Mouse (Mus musculus) midbrain, embryonic 10.5 days (tissue): ENCODE data around the gene Dnm2. TPM values are rescaled to one million over a fixed set of nuclear protein-coding genes. Genes with fewer than 3 reads are reported as not detected.

Experiments
- DNase-seq: peaks from one replicate; pipeline ENCODE4 v3.0.0-alpha.2; 2017; ENCODE audit warnings: low spot score
- H3K27ac ChIP-seq: fragments of 300-500 bp; sonication (generic); replicated peaks from 2 replicates; pipeline ENCODE4 v1.5.1; 2016; ENCODE audit warnings: mild to moderate bottlenecking
- H3K27me3 ChIP-seq: fragments of 300-500 bp; sonication (generic); 2 replicates; pipeline ENCODE4 v1.6.1; 2016; ENCODE audit warnings: low read depth, mild to moderate bottlenecking; ENCODE audit not compliant: poor library complexity, severe bottlenecking
- H3K36me3 ChIP-seq: fragments of 300-500 bp; sonication (generic); 2 replicates; pipeline ENCODE4 v1.6.1; 2016; ENCODE audit warnings: mild to moderate bottlenecking, moderate library complexity
- H3K4me1 ChIP-seq: fragments of 300-500 bp; sonication (generic); 2 replicates; pipeline ENCODE4 v1.6.1; 2016
- H3K4me3 ChIP-seq: fragments of 300-500 bp; sonication (generic); 2 replicates; pipeline ENCODE4 v1.5.1; 2016; ENCODE audit warnings: mild to moderate bottlenecking, moderate library complexity
- H3K9me3 ChIP-seq: fragments of 300-500 bp; sonication (generic); replicated peaks from 2 replicates; pipeline ENCODE4 v1.6.1; 2016; ENCODE audit warnings: mild to moderate bottlenecking
- WGBS: fragments of 180-500 bp; shearing (Covaris S2); methylation state at CpG from one replicate; pipeline ENCODE4 v1.1.7; 2016; 5-methylcytosine and 5-hydroxymethylcytosine counted together
- polyA plus RNA-seq: library from polyadenylated mRNA; unstranded; fragments of >200 nt; fragmentation: Nextera tagmentation; extraction: Ambion mirVana; gene quantifications from 2 replicates; pipeline ENCODE4 v1.2.1, GENCODE M21; 2016

The Dnm2 gene
- polyA plus RNA-seq, 1 experiment from 2014 or later: 70.4 TPM

- Histone ChIP-seq H3K4me1 (peaks cover 4% of the 10 kb centered on the region; the same call in 1 of the 2 replicates), H3K4me3 (no peak overlapping the region), H3K36me3 (no peaks in the 10 kb centered on the region), H3K9me3 (no peaks in the 10 kb centered on the region), H3K27ac (no peak overlapping the region), H3K27me3 (no peaks in the 10 kb centered on the region)
- DNase-seq: no peak
- WGBS: 93% methylated on average over 7 of the region's 7 CpGs
Observed at GRCm38 (mm10) chr9:21435777-21436635, 11.3 kb downstream of the Dnm2 start.

GRCm38 (mm10) chr9:21437577-21437976 lies 12.9 kb downstream of the Dnm2 start:
- Histone ChIP-seq H3K36me3 (no peaks in the 10 kb centered on the region), H3K9me3 (no peaks in the 10 kb centered on the region), H3K4me1 (peaks cover 4% of the 10 kb centered on the region; the same call in 1 of the 2 replicates), H3K27me3 (no peaks in the 10 kb centered on the region), H3K27ac (no peak overlapping the region), H3K4me3 (no peak overlapping the region)
- no peak for DNase-seq
- 91% methylated on average over 6 of the region's 6 CpGs for WGBS

GRCm38 (mm10) chr9:21438219-21438618 lies 13.5 kb downstream of the Dnm2 start:
- no peak for DNase-seq
- no peaks in the 10 kb centered on the region for H3K9me3 ChIP-seq
- H3K4me1 ChIP-seq: peaks cover 4% of the 10 kb centered on the region; the same call in 1 of the 2 replicates
- no peak overlapping the region for H3K4me3 ChIP-seq
- no peak overlapping the region for H3K27ac ChIP-seq
- no peaks in the 10 kb centered on the region for H3K27me3 ChIP-seq
- no peaks in the 10 kb centered on the region for H3K36me3 ChIP-seq
- WGBS: 78% methylated on average over 3 of the region's 3 CpGs

GRCm38 (mm10) chr9:21439456-21439855 lies 14.7 kb downstream of the Dnm2 start:
- Histone ChIP-seq H3K4me1 (no peaks in the 10 kb centered on the region), H3K9me3 (no peaks in the 10 kb centered on the region), H3K4me3 (no peak overlapping the region), H3K27me3 (no peaks in the 10 kb centered on the region), H3K27ac (no peak overlapping the region), H3K36me3 (no peaks in the 10 kb centered on the region)
- WGBS: 88% methylated on average over 3 of the region's 3 CpGs
- no peak for DNase-seq

DNA sequence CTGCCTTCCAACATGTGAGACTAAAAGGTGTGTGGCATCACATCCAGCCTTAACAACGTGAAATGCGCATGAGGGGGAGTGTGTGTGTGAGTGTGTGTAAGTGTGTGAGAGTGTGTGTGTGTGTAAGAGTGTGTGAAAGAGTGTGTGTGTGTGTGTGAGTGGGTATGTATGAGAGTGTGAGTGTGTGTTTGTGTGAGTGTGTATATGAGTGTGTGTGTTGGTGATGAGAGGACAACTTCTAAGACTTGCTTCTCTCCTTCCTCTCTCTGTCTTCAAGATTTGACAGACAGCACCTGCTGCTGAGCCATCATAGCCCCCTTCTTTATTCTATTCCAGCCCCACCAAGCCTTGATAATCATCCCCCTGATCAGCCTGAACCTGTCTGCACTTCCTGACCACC lies 15.2 kb downstream of the Dnm2 start:
- Histone ChIP-seq H3K27me3 (no peaks in the 10 kb centered on the region), H3K36me3 (peaks cover 3% of the 10 kb centered on the region; the same call in 1 of the 2 replicates), H3K27ac (no peak overlapping the region), H3K9me3 (no peaks in the 10 kb centered on the region), H3K4me1 (no peaks in the 10 kb centered on the region), H3K4me3 (no peak overlapping the region)
- WGBS: 96% methylated on average over 2 of the region's 2 CpGs
- DNase-seq: no peak

DNA sequence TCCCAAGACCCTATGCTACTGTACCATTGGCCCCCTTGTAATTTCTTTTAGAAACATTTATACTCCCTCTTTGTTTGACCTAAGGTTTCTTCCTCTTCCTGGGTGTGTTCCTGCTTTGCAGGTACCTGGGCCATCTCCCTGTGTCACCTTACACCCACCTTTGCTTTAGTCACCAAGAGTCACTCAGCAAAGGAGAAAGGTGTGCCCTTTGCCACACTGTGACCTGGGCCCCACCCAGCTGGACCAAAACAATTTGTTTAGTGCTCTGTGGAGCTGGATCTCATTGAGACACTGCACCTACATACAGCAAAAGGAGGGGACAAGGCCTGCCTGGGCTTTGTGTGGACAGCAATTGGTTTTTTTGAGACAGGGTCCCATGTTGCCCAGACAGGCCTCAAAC lies 15.7 kb downstream of the Dnm2 start:
- H3K9me3 ChIP-seq: no peaks in the 10 kb centered on the region
- no peak for DNase-seq
- no peaks in the 10 kb centered on the region for H3K4me1 ChIP-seq
- H3K27ac ChIP-seq: no peak overlapping the region
- no peak overlapping the region for H3K4me3 ChIP-seq
- H3K27me3 ChIP-seq: no peaks in the 10 kb centered on the region
- peaks cover 8% of the 10 kb centered on the region for H3K36me3 ChIP-seq

DNA sequence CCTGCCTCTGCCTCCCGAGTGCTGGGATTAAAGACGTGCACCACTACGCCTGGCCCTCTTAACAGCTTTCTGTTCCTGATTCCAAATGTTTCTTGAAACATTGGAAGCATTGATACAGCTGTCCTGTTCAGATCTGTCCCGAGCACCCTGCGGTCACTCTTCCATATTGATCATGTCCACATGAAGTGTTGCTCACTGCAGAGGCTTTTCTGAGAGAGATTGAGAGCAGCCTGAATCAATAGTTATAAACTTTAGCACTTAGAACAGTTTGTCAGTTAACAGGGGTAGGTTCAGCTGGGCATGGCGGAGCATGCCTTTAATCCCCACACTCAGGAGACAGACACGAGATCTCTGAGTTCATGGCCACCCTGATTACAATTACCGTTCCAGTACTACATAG lies 19.1 kb downstream of the Dnm2 start:
- H3K4me3 ChIP-seq: no peak overlapping the region
- DNase-seq: no peak
- no peaks in the 10 kb centered on the region for H3K9me3 ChIP-seq
- 95% methylated on average over 8 of the region's 8 CpGs for WGBS
- no peaks in the 10 kb centered on the region for H3K4me1 ChIP-seq
- H3K36me3 ChIP-seq: peaks cover 10% of the 10 kb centered on the region
- no peaks in the 10 kb centered on the region for H3K27me3 ChIP-seq
- H3K27ac ChIP-seq: no peak overlapping the region

GRCm38 (mm10) chr9:21444574-21444973 lies 19.9 kb downstream of the Dnm2 start:
- Histone ChIP-seq H3K9me3 (no peaks in the 10 kb centered on the region), H3K4me1 (no peaks in the 10 kb centered on the region), H3K27ac (no peak overlapping the region), H3K27me3 (no peaks in the 10 kb centered on the region), H3K4me3 (no peak overlapping the region), H3K36me3 (peaks cover 10% of the 10 kb centered on the region)
- no peak for DNase-seq
- 87% methylated on average over 4 of the region's 4 CpGs for WGBS

GRCm38 (mm10) chr9:21445081-21445744 lies 20.5 kb downstream of the Dnm2 start:
- 94% methylated on average over 6 of the region's 6 CpGs for WGBS
- Histone ChIP-seq H3K9me3 (no peaks in the 10 kb centered on the region), H3K4me1 (no peaks in the 10 kb centered on the region), H3K27ac (no peak overlapping the region), H3K36me3 (peaks cover 10% of the 10 kb centered on the region), H3K27me3 (no peaks in the 10 kb centered on the region), H3K4me3 (no peak overlapping the region)
- DNase-seq: no peak

DNA sequence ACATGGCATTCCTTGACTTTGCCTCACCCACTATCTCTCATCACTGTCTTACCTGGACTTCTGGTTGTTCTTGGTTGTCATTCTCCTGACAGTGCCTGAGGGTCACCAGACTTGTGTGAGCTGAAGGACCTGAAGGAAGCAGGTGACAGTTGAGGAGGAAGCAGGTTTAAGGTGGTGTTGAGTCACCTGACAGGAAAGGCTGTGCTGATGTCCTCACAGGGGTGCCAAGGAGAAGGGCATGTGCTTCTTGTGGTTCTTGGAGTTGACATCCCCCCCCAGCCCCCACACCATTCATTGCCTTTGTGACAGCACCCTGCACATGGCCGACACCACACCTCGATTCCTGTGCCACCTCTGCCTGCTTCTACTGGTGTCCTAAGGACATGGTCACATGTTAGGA lies 23.1 kb downstream of the Dnm2 start:
- no peak overlapping the region for H3K4me3 ChIP-seq
- no peak overlapping the region for H3K27ac ChIP-seq
- peaks cover 5% of the 10 kb centered on the region; the same call in 1 of the 2 replicates for H3K4me1 ChIP-seq
- H3K9me3 ChIP-seq: no peaks in the 10 kb centered on the region
- no peak for DNase-seq
- no peaks in the 10 kb centered on the region for H3K27me3 ChIP-seq
- 98% methylated on average over 2 of the region's 2 CpGs for WGBS
- peaks cover 10% of the 10 kb centered on the region for H3K36me3 ChIP-seq

- peaks cover 5% of the 10 kb centered on the region; the same call in 1 of the 2 replicates for H3K4me1 ChIP-seq
- no peak for DNase-seq
- 90% methylated on average over 2 of the region's 2 CpGs for WGBS
- H3K27me3 ChIP-seq: no peaks in the 10 kb centered on the region
- H3K4me3 ChIP-seq: no peak overlapping the region
- no peak overlapping the region for H3K27ac ChIP-seq
- H3K36me3 ChIP-seq: peaks cover 9% of the 10 kb centered on the region
- no peaks in the 10 kb centered on the region for H3K9me3 ChIP-seq
Observed at GRCm38 (mm10) chr9:21449710-21450109, 25.0 kb downstream of the Dnm2 start.

DNA sequence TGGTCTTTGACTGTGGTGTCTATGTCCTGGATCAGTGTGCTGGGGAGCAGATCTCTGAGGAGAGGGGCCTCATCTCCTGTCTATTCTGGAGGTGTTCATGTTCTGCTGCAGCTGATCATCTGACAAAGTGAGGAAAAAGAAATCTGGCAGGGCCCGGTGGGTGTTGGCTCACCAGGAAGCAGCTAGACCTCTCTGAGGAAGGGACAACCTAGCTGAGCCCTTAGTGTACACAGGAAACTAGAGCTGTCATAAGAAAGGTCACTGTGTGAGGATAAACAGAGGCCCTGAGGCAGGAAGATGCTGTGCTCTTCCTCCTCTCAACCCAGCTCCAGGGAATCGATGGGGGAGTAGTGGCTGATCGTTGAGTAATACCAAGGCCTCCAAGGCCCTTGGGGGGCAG lies 25.6 kb downstream of the Dnm2 start:
- Histone ChIP-seq H3K9me3 (no peaks in the 10 kb centered on the region), H3K4me3 (no peak overlapping the region), H3K4me1 (peaks cover 8% of the 10 kb centered on the region; the same call in 1 of the 2 replicates), H3K27me3 (no peaks in the 10 kb centered on the region), H3K36me3 (peaks cover 3% of the 10 kb centered on the region), H3K27ac (no peak overlapping the region)
- DNase-seq: no peak
- WGBS: 93% methylated on average over 3 of the region's 3 CpGs

DNA sequence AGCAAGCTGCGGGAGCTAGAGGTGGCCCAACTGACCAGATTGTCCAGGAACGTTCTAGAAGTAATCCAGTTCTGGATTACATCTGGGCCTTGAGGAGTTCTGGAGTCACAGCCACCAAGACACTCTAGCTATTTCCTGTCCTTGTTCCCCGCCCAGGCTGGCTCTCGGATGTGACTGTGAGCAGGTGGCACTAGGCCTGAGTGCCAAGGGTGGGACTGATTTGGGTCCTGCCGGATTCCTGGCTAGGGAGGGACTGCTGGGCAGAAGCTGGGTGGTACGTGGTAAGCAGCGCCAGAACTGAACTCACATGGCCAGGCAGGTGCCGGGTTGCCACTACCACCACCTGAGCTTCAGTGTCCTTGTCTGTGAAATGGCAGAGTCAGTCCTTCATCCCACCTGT lies 26.7 kb downstream of the Dnm2 start:
- no peaks in the 10 kb centered on the region for H3K36me3 ChIP-seq
- H3K27me3 ChIP-seq: no peaks in the 10 kb centered on the region
- no peak overlapping the region for H3K4me3 ChIP-seq
- no peaks in the 10 kb centered on the region for H3K9me3 ChIP-seq
- DNase-seq: no peak
- no peak overlapping the region for H3K27ac ChIP-seq
- H3K4me1 ChIP-seq: peaks cover 8% of the 10 kb centered on the region; the same call in 1 of the 2 replicates
- WGBS: 92% methylated on average over 8 of the region's 8 CpGs
